Mouse (Mus musculus): ENCODE measurements around the gene Baz1b.

- TF ChIP-seq CTCF (IDR thresholded peaks at IDR 0.05; ENCODE audit: borderline replicate concordance, insufficient read depth, low read length): no peak
- TF ChIP-seq POLR2A (IDR thresholded peaks at IDR 0.05; ENCODE audit: low read depth, low read length): no peak
Observed at GRCm38 (mm10) chr5:135253741-135254401, 66.8 kb downstream of the Baz1b start.

All from embryonic fibroblast, embryonic 13.5 days (primary cell).